Mouse (Mus musculus) embryonic facial prominence, embryonic 10.5 days (tissue): ENCODE measurements around the gene Srcap. TPM values are rescaled to one million over a fixed set of nuclear protein-coding genes. Genes with fewer than 3 reads are reported as not detected.

Source experiments
- DNase-seq: peaks from one replicate; pipeline ENCODE4 v3.0.0-alpha.2; 2017; ENCODE audit warnings: low spot score
- H3K27ac ChIP-seq: fragments of 300-500 bp; sonication (generic); replicated peaks from 2 replicates; pipeline ENCODE4 v1.5.1; 2016; ENCODE audit warnings: mild to moderate bottlenecking
- H3K27me3 ChIP-seq: fragments of 300-500 bp; sonication (generic); replicated peaks from 2 replicates; pipeline ENCODE4 v1.6.1; 2016; ENCODE audit warnings: low read depth, mild to moderate bottlenecking; ENCODE audit not compliant: poor library complexity, severe bottlenecking
- H3K36me3 ChIP-seq: fragments of 300-500 bp; sonication (generic); replicated peaks from 2 replicates; pipeline ENCODE4 v1.6.1; 2016; ENCODE audit warnings: mild to moderate bottlenecking, moderate library complexity
- H3K4me1 ChIP-seq: fragments of 300-500 bp; sonication (generic); 2 replicates; pipeline ENCODE4 v1.6.1; 2016
- H3K4me3 ChIP-seq: fragments of 300-500 bp; sonication (generic); 2 replicates; pipeline ENCODE4 v1.5.1; 2016; ENCODE audit warnings: mild to moderate bottlenecking, moderate library complexity
- H3K9me3 ChIP-seq: fragments of 300-500 bp; sonication (generic); 2 replicates; pipeline ENCODE4 v1.6.1; 2016; ENCODE audit warnings: mild to moderate bottlenecking
- WGBS: fragments of 180-500 bp; shearing (Covaris S2); methylation state at CpG from one replicate; pipeline ENCODE4 v1.1.7; 2016; 5-methylcytosine and 5-hydroxymethylcytosine counted together
- microRNA-seq: library from miRNA; unstranded; fragments of <30 nt; microRNA quantifications from one replicate; pipeline ENCODE4, GENCODE M21; 2017
- polyA plus RNA-seq: library from polyadenylated mRNA; unstranded; fragments of >200 nt; fragmentation: Nextera tagmentation; extraction: Ambion mirVana; gene quantifications from 2 replicates; pipeline ENCODE4 v1.2.1, GENCODE M21; 2016

The Srcap gene
- polyA plus RNA-seq, 1 experiment from 2014 or later: 55.8 TPM

DNA sequence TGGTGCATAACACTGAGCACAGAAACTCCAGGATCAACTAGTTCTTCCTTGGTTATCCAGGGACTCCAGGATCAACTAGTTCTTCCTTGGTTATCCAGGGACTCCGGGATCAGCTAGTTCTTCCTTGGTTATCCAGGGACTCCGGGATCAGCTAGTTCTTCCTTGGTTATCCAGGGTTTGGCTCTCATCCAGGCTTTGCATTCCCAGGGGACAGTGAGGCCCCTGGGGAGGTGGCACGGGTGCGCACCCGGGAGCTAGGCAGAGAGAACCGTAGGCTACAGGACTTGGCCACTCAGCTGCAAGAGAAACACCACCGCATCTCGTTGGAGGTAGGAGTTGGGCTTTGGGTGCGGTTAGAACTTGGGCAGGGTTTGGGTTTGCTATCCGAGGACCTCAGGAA, 79.3 kb downstream of the Srcap start:
- 95% methylated on average over 10 of the region's 10 CpGs for WGBS
- no peaks in the 10 kb centered on the region for H3K27me3 ChIP-seq
- DNase-seq: no peak
- H3K36me3 ChIP-seq: peaks cover 69% of the 10 kb centered on the region
- no peaks in the 10 kb centered on the region for H3K9me3 ChIP-seq
- H3K4me3 ChIP-seq: no peak overlapping the region
- peaks cover 20% of the 10 kb centered on the region for H3K4me1 ChIP-seq
- H3K27ac ChIP-seq: no peak overlapping the region

DNA sequence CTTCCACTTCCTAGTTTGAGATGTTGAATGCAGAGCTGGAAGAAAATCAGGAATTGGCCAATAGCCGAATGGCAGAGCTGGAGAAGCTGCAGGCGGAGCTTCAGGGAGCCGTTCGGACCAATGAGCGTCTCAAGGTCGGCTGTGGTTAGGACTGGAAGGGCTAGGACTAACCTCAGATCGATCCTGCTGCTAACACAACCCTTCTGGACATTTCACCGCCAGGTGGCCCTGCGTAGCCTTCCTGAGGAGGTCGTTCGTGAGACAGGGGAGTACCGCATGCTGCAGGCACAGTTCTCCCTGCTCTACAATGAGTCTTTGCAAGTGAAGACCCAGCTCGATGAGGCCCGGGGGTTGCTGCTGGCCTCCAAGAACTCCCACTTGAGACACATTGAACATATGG, 80.8 kb downstream of the Srcap start:
- Histone ChIP-seq H3K27ac (no peak overlapping the region), H3K36me3 (peaks cover 82% of the 10 kb centered on the region), H3K4me3 (no peak overlapping the region), H3K4me1 (peaks cover 11% of the 10 kb centered on the region), H3K27me3 (no peaks in the 10 kb centered on the region), H3K9me3 (no peaks in the 10 kb centered on the region)
- no peak for DNase-seq
- 89% methylated on average over 14 of the region's 14 CpGs for WGBS

- H3K4me1 ChIP-seq: no peaks in the 10 kb centered on the region
- H3K4me3 ChIP-seq: no peak overlapping the region
- 93% methylated on average over 17 of the region's 17 CpGs for WGBS
- H3K36me3 ChIP-seq: peaks cover 100% of the 10 kb centered on the region
- no peak for DNase-seq
- no peaks in the 10 kb centered on the region for H3K27me3 ChIP-seq
- no peaks in the 10 kb centered on the region for H3K9me3 ChIP-seq
- no peak overlapping the region for H3K27ac ChIP-seq
These were observed 85.0 kb downstream of the Srcap start for GRCm38 (mm10) chr7:127596747-127597146.

DNA sequence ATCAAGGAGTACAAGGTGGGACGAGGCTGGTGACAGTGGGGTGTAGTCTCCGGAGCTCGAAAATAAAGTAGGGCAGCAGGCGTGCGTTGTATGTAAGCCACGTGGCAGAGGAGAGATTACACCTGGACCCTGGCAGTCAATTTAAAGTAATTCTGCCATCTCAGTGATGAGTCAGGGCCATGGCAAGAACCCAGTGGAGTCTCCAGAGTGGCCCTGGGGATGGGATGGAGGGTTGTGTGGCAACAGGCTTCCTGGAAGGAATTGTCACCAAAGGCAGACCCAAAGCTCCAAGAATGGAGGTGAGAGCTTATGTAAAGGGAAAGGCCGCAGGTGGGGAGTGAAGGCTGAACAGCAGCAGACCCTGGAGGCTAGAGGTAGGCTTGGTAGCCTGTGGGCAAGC, 88.8 kb downstream of the Srcap start:
- 95% methylated on average over 7 of the region's 7 CpGs for WGBS
- Histone ChIP-seq H3K4me1 (no peaks in the 10 kb centered on the region), H3K36me3 (peaks cover 99% of the 10 kb centered on the region), H3K27ac (no peak overlapping the region), H3K4me3 (no peak overlapping the region), H3K27me3 (no peaks in the 10 kb centered on the region), H3K9me3 (no peaks in the 10 kb centered on the region)
- no peak for DNase-seq

- no peaks in the 10 kb centered on the region for H3K9me3 ChIP-seq
- peaks cover 99% of the 10 kb centered on the region for H3K36me3 ChIP-seq
- 90% methylated on average over 4 of the region's 4 CpGs for WGBS
- H3K27me3 ChIP-seq: no peaks in the 10 kb centered on the region
- H3K4me3 ChIP-seq: no peak overlapping the region
- H3K27ac ChIP-seq: no peak overlapping the region
- no peak for DNase-seq
- no peaks in the 10 kb centered on the region for H3K4me1 ChIP-seq
These were observed 90.0 kb downstream of the Srcap start for GRCm38 (mm10) chr7:127601735-127602134.

- Histone ChIP-seq H3K4me1 (no peaks in the 10 kb centered on the region), H3K36me3 (peaks cover 99% of the 10 kb centered on the region), H3K27ac (no peak overlapping the region), H3K4me3 (no peak overlapping the region), H3K27me3 (no peaks in the 10 kb centered on the region), H3K9me3 (no peaks in the 10 kb centered on the region)
- no peak for DNase-seq
- WGBS: 88% methylated on average over 2 of the region's 2 CpGs
These were observed 91.1 kb downstream of the Srcap start for GRCm38 (mm10) chr7:127602903-127603302.

GRCm38 (mm10) chr7:127604256-127604655, 92.5 kb downstream of the Srcap start:
- Histone ChIP-seq H3K4me1 (no peaks in the 10 kb centered on the region), H3K27me3 (no peaks in the 10 kb centered on the region), H3K4me3 (no peak overlapping the region), H3K36me3 (peaks cover 99% of the 10 kb centered on the region), H3K27ac (no peak overlapping the region), H3K9me3 (no peaks in the 10 kb centered on the region)
- no peak for DNase-seq
- WGBS: 90% methylated on average over 10 of the region's 10 CpGs

DNA sequence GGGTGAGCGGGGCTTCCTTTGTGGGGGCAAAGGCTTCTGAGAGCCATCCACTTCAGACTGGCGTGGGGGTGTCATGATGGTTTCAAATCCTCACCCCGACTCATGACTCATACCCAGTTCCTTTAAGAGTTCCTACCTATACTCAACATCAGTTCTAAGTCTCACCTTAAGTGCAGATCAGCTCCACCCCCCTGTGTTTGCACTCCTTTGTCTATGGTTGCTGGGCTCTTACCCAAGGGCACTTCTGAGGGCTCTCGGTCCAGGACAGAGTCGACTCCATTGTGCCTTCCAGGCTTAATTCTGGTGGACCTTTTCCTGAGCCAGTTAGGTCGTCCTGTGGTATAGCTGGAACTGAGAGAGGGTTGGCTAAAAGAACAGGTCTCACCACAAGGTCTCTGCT, 95.4 kb downstream of the Srcap start:
- DNase-seq: no peak
- peaks cover 9% of the 10 kb centered on the region; the same call in 1 of the 2 replicates for H3K9me3 ChIP-seq
- H3K36me3 ChIP-seq: peaks cover 99% of the 10 kb centered on the region
- WGBS: 87% methylated on average over 6 of the region's 6 CpGs
- H3K4me1 ChIP-seq: no peaks in the 10 kb centered on the region
- no peak overlapping the region for H3K4me3 ChIP-seq
- no peak overlapping the region for H3K27ac ChIP-seq
- H3K27me3 ChIP-seq: no peaks in the 10 kb centered on the region

Small RNA genes within 50 kb of the gene (microRNA-seq; reads per million reads assigned to microRNA genes)
- gene Gm47278: not detected
- gene Mir7060: 0.91 reads per million

Other genes with a start within 250 kb of the Srcap start
- gene Sephs2, start 237.9 kb upstream of the Srcap start, polyA plus RNA-seq: 82.5 and 86.4 TPM in 2 replicates
- 0.73 and 0.82 TPM in 2 replicates for gene Itgal, start 215.7 kb upstream of the Srcap start, polyA plus RNA-seq
- gene Zfp768, start 166.4 kb upstream of the Srcap start, polyA plus RNA-seq: 19.7 and 20.9 TPM in 2 replicates
- gene Zfp747, start 135.9 kb upstream of the Srcap start, polyA plus RNA-seq: 9.0 and 9.3 TPM in 2 replicates
- 5.1 and 6.4 TPM in 2 replicates for gene 9130019O22Rik, start 124.8 kb upstream of the Srcap start, polyA plus RNA-seq
- 4.6 and 5.5 TPM in 2 replicates for gene E430018J23Rik, start 118.4 kb upstream of the Srcap start, polyA plus RNA-seq
- gene Zfp764, start 105.2 kb upstream of the Srcap start, polyA plus RNA-seq: 6.1 and 7.1 TPM in 2 replicates
- gene Zfp688, start 89.9 kb upstream of the Srcap start, polyA plus RNA-seq: 29.0 and 32.5 TPM in 2 replicates
- gene Zfp689, start 62.8 kb upstream of the Srcap start, polyA plus RNA-seq: 13.4 and 17.7 TPM in 2 replicates
- 46.3 and 47.9 TPM in 2 replicates for gene Prr14, start 52.4 kb upstream of the Srcap start, polyA plus RNA-seq
- 8.6 and 9.0 TPM in 2 replicates for gene Fbrs, start 32.8 kb upstream of the Srcap start, polyA plus RNA-seq
- 16.6 and 17.8 TPM in 2 replicates for gene Gm42715, start 7.6 kb downstream of the Srcap start, polyA plus RNA-seq
- gene Tmem265, start 49.4 kb downstream of the Srcap start, polyA plus RNA-seq: 5.1 and 7.3 TPM in 2 replicates
- gene Phkg2, start 61.4 kb downstream of the Srcap start, polyA plus RNA-seq: 40.7 and 43.4 TPM in 2 replicates
- gene Ccdc189, start 76.6 kb downstream of the Srcap start, polyA plus RNA-seq: 11.8 and 15.3 TPM in 2 replicates
- gene Rnf40, start 76.8 kb downstream of the Srcap start, polyA plus RNA-seq: 61.2 and 64.2 TPM in 2 replicates
- gene Zfp629, start 103.8 kb downstream of the Srcap start, polyA plus RNA-seq: 31.6 and 33.6 TPM in 2 replicates
- gene Bcl7c, start 196.9 kb downstream of the Srcap start, polyA plus RNA-seq: 60.2 and 70.0 TPM in 2 replicates
- 9.4 and 10.7 TPM in 2 replicates for gene Ctf1, start 200.8 kb downstream of the Srcap start, polyA plus RNA-seq
- gene Ctf2, start 220.2 kb downstream of the Srcap start, polyA plus RNA-seq: 0.19 TPM in 2 replicates
- gene Fbxl19, start 232.6 kb downstream of the Srcap start, polyA plus RNA-seq: 8.9 and 9.0 TPM in 2 replicates